Mouse (Mus musculus) layer of hippocampus, adult 18-20 months (tissue): ENCODE results near the gene Zcchc2. TPM values are rescaled to one million over a fixed set of nuclear protein-coding genes. Genes with fewer than 3 reads are reported as not detected.

Source experiments
- DNase-seq, 2 experiments: peaks; one replicate each; pipeline ENCODE4 v3.0.0; 2022; ENCODE audit warnings: low spot score in 2 of 2
- long read RNA-seq: library from polyadenylated mRNA; stranded (forward); transcript quantifications from one replicate; pipeline ENCODE4 v2.0.0, GENCODE M21; 2021
- total RNA-seq, 2 experiments: library from RNA; stranded (reverse); gene quantifications; 2 replicates each; pipeline ENCODE4 v1.2.3; 2021

Gene Zcchc2
- 10 to 100 TPM; 19.7 to 22.6 TPM for total RNA-seq
- long read RNA-seq, partial matches to known transcripts: 4 of 34 reads
- long read RNA-seq, other reads (novel, unspliced or antisense): 30 of 34 reads

DNA sequence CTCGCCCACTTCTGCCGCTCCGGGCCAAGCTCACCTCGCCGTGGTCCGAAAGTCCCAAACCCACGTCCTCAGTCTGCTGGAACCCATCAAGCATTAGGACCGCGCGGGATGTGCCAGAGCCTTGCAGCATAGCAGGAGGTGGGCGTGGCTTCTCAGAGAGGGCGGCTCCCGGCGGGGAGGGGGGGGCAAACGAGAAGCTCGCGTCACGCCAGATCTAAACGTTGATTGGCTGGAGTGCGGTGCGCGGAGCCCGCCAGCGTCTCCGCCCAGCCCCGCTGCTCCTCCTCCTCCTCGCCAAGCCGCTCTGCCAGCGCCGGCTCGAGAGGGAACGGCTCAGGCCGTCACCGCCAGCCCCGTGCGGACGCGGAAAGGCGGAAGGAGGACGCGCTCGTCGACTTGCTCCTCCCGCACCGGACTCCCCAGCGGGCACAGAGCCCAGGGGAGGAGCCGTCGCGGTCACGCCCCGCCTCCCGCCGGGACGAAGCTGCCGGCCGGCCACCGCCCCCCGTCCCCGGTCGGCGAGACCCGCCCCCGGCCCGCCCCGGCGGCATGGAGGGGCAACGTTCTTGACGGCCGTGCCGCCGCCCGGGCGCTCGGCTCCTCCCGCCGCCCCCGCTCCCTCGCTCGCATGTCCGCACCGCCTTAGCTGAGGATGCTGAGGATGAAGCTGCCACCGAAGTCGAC is at the start of gene Zcchc2:
Zcchc2 (plus strand) TSS at position 269 of the 684 bp plus-strand sequence.
- peak; percentile 98 to 99 for DNase-seq

DNA sequence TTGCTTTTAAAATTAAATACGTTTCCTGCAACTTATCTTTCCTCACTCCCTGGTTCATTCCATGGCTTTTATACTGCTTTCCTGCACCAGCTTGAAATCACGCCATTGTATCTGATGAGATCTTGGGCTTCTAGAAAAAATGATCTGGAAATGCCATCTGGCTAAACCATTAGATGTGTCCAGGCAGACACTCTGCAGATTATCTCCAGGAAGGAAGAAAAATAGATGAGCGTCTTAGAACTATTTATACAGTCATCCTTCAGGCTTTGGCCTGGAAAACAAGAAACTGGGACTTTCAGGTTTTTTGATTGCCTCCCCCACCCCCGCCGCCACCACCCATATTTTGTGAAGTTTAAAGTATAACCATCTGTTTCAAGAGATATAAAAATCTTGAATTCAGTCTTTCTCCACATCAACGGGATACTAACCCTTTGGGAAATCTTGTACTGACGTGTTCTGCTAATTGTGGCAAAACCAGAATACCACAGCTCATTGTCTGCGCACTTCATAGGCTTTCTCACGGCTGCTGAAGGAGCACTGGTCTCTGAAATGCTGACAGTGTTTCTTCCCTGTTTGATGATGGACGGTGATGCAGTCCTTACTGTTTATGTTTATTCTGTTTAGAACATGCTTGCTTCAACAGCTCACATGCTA is 45.2 kb upstream of the Zcchc2 start:
- no peak for DNase-seq

DNA sequence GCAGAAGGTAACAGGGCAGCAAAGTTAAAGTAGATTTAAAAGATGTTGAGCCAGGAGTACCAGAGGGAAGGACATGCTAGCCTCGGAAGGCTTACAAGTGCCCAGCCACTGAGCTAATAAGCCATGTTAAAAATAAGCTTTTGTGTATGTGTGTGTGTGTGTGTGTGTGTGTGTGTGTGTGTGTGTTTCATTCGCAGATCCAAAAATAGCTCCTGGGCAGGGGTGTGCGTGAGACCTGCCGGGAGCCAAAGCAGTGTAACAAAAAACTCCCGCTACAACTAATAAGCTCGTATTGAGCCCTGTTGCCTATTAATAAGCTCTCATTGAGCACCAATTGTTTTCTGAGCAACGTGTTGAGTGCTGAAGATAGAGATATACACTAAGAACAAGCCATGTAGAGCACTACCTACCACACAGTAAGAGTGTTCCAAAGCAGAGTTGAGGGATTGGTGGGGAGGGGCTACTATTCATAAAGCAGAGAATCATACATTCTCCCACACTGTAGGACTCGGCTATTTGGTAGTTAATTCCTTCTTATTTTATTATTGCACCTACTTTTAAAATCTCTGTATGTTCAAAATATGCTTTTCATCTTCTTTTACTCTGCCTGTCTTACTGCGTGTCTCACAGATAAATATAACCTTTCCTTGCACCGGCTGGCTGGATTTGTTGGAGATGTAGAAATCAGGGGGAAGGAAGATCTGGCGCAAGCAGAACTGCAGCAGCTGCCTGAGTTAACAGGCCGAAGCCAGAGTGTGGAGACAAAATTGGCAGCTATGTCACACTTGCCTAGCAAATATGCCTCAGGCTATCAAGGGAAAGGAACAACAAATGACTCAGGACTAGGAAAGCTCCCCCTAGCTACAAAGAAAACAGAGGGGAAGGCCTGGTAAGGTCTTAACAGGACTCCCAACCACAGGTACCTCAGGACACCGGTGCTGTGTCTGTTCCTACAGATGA is 43.3 kb upstream of the Zcchc2 start:
- peak; percentile 46 to 55 for DNase-seq

DNA sequence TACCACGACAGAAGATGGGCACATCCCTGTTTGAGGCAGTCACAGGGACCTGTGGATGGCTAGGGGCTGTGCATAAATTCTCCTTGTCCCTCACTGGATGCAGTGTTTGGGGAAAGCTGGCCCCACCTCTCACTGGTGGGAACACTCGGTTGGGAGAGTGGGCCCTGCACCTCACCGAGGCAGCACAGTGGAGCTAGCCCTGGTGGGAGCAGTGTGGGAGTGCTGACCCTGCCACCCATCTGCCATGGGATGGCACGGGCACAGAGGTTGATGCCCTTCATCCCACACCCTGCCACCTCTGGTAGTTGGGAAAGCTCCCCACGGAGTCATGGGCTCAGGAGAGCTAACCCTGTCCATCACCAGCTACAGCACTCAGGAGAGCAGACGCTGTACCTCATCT is 41.9 kb upstream of the Zcchc2 start:
- DNase-seq: no peak

DNA sequence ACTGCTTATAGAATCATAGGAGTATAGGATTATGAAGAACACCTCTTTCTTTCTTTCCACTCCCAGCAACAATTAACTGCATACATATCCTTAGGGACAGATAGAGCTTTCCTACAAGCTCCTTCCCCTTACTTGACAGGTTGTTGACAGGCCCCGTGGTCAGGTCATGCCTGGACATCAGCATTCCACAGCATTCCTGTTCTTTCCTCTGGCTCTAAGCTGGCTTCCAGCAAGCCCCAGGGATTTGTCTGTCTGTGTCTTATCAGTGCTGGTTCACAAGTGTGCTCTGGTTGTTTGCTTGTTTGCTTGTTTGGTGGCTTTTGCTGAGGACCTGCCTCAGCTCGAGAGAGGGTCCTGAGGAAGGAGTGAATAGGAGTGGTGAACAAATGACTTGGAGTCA is 36.6 kb upstream of the Zcchc2 start:
- no peak for DNase-seq

DNA sequence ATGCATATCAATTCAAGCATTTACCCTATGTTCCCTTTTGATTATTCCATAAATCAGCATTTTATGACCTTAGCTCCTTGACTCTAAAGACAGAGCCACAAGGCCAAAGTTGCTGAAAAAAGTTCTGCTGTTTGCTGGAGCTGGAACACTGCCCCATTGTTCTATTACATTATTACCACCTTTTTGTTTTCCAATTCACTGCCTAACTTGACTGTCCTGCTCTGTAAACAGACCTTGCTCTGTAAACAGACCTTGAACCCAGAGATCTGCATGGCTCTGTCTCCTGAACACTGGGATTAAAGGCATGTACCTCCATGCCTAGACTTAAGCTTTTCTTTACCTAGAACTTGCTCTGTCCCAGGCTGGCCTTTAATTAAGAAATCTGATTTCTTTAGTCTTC is 36.2 kb upstream of the Zcchc2 start:
- no peak for DNase-seq

DNA sequence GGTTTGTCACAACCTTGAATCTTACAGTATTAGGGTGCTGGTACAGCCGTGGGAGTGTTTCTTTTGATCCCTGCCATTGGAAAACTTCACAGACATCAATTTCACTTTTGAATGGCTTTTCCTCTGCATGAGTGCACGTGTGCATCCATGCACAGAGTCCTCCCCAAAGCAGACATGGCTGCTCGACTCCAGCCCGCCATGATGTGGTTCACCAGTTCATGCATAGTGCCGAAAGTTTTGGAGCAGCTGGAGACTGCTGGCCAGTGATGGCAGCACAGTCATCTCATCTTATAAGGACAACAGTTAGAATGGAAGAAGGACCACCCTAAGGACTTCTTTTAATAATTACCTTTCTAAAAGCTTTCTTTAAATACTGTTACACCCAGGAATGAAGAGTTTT is 34.1 kb upstream of the Zcchc2 start:
- no peak for DNase-seq

DNA sequence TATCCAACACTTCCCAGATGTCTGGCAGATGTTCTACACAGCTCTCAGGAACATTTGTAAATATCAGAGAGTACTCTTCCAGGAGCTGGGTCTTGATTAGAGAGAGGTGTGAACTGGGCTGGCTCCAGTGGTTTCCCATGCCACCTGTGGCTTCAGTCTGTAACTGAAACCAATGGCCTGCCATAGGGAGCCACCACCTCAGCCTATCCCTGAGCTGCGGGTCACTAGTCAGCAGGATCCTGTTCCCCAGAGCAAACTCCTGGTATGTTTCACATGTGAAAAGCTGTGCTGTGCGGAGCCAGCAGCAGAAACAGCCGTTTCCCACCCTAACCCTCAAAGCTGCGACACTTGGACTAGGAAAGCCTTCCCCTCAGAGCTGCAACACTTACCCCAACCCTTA is 28.7 kb upstream of the Zcchc2 start:
- DNase-seq: no peak

DNA sequence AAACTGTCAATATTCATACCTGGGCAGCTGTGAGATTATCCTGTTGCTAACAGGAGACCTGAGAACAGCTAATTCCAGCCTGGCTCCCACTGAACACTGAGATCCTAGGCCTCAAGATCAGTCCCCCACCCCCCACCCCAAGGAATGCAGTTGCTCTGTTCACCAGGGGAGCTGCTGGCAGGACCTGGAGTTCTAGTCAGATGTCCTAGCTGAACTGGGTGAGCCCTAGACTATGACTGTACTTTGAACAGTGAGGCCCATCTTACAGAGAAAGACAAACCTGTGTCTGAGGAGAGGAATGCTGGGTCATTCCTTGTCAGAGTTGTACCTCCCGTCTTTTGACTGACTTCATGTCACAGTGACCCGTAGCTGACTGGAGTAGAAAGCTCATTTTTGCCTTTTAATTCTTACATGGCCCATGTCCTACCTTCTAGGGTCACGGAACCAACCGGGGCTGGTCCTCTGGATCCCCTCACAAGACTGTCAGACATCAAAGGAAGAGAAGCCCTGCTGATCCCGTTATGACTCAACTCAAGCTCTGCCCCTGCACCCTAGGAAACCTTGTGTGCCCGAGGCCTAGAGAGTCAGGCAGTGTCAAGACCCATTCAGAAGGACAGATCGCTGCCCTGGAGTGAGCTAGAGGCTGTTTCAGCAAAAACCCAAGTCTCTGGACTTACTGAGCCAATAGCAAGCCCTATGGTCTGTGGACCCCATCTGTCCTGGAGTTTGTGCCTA is 28.0 kb upstream of the Zcchc2 start:
- DNase-seq: no peak

DNA sequence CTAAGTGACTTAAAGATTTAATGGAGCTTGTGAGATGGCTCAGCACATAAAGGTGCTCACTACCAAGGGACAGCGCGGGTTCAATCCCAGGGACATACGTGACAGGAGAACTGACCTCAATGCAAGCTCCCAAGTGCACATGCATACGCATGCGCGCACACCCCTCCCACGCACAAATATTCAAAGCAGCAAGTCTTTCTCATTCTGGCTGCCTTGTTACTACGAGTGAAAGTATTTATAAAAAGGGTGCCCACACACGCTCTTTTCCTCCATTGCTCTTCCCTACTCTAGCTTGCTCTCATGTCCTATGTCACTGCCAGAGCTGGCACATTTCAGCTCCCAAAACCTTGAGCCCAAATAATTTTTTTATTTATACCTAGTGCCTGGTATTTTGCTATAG is 27.4 kb upstream of the Zcchc2 start:
- DNase-seq: no peak

DNA sequence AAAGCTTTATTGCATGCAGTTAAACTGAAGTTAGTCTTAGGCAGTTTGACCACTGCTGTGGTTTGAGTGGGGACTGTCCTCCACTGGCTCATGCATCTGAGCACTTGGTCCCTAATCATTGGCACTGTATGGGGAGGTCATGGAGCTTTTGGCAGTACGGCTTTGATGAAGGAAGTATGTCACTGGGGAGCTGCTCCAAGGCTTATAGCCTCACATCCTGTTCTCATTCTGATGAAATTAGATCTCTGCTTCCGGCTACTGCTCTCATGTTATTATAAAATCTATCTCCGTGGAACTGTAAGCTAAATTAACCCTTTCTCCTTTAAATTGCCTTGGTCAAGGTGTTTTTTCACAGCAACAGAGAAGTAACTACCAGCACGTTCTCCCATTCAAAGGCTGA is 25.7 kb upstream of the Zcchc2 start:
- DNase-seq: no peak

DNA sequence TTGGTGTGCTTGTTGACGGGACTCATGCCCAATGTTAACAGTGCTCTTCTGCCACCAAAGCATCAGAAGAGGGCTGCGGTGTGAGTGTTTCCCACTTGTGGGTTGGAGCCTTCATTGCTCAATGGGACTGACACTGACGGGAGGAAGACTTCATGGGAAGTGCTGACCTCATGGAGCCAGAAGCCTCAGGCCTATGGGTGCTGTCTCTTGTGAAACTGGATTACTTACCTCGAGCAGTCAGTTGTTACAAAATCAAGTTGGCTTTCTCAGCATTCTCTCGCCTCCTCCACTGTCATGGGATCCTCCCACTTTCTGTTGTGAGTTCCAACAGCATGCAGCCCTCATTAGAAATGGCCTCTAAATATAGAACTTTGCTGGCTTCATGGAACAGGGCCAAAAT is 25.0 kb upstream of the Zcchc2 start:
- no peak for DNase-seq

DNA sequence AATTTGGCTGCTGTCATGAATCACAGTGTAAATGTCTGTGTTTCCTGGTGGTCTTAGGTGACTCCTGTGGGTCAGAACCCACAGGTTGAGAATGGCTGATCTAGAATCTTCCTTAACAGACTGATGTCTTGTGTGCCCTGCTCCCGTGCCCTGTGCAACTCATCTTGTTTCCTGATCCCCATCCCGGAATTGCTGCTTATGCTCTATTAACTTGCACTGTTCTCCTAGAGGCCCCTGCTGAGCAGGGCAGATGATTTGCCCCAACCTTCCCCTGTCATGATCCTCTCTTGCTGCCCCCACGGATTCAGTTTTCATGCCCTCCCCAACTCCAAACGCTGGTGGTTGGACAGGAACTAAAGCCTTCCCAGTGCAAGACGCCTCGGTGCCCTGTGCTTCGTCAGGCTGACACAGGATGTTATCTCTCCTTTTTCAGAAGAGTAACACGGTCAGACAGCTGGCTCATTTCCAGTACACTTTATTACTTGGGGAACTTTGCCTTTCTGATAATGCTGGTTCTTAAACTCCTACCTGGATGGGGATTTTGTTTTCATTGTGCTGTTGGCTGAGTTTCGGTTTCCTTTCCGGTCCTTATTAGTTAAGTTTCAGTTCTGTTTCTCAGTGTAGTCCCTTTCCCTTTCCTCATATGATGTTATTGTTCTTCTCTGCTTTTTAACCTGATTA is 18.6 kb upstream of the Zcchc2 start:
- no peak for DNase-seq

DNA sequence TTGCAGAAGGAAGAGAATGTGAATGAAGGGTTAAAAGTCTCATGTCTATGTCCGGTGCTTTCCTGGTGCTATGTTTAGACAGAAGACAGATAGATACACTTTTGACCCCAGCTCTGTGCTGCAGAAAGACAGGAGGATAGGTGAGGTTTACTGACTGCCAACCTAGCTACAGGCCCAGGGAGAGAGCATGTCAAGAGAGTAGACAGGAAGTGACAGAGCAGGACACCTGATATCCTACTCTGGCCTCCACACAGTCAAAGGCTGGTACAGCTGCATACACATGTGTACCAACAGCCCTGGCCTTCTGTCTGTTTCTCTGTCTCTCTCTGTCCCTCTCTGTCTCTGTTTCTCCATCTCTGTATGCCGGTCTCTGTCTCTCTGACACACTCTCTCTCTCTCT is 16.2 kb upstream of the Zcchc2 start:
- no peak for DNase-seq

DNA sequence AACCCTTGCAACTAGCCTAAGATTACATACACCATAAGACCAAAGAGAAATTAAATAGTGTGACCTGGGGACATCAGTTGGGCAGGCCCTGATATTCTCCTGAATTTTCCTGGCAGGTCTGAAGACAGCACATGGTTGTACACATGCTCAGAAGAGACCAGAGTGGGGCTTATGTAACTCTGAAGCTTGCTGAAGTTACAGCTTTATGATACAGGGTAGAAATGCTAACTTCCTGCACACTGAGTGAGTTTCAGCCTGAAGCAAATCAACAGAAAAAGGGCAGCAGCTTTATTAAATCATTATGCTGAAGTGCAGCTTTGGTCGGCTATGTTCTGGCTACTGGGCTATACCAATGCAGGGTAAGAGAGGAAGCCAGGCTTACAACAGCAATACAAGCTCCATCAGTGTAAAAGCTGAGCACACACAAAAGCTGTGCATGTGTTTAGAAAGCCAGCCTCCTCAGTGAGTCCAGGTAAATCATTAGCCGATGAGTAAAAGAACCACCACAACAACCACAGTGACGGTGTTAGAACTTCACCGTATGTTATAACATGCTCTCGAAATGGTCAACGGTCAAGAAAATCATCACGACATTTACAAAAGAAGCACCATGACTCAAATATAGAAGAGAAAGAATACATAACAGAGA is 12.6 kb upstream of the Zcchc2 start:
- no peak for DNase-seq

DNA sequence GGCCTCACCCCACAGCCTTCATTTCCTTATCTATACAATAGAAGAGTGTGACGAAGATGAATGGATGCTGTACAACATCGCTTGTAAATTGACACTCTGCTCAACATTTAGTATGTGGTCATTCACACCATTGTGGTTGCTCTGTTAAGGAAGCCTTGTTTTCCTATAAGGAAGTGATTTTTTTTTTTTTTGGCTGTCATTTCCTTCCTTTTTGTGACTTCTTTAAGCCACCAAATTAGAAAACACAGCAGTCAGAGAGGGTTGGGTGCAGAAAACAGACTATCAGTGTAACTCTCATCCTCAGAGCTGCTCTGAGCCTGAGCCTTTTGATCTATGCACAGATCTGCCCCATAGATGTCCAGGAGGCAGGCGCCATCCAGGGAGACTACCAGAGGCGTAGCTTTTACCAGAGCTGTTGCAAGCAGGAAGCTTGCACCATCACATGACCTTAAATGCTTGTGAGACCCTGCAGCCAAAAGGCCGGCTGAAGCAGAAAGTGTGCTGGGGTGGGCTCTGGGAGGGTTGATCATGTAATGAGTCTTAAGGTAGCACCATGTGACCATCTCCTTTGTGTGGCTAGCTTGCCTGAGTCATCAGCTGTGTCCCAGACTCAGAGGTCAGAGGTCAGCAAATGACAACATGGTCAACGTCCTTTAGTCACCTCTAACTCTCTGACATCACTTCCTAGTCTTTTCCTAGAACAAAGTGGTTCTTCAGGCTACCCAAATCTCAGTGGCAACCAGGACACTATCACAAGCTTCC is 9.2 kb upstream of the Zcchc2 start:
- no peak for DNase-seq

DNA sequence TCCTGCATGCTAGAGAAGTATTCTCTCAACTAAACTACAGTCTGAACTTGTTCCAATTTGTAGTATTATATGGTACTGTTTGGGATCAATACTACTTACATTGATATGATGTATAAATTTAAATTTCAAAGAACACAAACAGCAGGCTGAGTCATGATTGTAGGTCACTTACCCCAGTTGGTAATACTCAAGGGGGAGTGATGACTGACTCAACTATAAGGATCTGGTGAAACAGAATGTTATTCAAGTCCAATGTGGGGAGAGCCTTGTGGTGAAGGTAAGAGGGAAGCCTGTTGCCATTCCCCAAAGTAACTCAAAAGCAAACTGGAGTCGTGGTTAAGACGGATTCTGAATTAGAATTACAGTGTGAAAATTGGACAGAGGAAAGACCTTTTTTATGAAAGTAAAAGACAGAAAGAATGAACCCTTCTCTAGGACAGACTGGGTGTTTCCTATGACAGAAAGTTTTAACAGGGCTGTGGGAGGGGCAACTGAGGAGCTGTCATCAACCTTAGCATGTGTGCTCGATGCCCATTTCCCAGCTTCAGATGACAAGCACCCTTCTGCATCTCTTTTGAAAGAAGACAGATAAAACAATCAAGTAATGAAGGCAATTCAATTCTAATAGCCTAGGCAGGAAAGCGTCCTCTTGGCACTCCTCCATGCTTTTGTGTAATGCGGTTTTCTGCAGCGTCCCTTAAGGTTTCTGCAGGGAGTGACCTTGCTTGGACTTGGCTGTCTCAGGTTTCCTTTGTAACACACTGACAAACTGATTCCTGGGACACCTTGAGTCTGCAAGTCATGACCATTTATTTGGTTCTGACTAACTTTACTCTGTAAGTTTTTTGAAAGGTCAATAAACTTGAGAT is 7.5 kb upstream of the Zcchc2 start:
- no peak for DNase-seq

DNA sequence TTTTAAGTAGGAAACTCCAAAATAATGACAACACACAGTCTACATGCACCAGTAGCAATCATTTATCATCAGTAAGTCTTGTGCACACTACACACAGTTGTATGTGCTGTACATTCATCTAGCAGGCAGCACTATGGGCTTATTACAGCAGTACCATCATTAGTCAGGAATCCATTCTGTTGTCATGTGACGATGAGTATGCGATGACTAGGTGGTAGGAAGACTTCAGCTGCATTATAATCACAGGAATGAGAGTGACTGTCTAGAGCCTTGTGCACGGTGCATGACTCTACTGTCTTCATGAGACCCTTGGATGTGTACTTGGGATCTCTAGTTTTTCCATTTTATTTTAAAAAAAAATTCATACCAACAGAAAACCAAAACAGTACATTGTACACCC is 6.0 kb upstream of the Zcchc2 start:
- DNase-seq: no peak
